Mouse (Mus musculus): ENCODE results near the gene Bco1. TPM values are rescaled to one million over a fixed set of nuclear protein-coding genes. Genes with fewer than 3 reads are reported as not detected.

Gene Bco1
- polyA plus RNA-seq, 1 experiment, result not detected

DNA sequence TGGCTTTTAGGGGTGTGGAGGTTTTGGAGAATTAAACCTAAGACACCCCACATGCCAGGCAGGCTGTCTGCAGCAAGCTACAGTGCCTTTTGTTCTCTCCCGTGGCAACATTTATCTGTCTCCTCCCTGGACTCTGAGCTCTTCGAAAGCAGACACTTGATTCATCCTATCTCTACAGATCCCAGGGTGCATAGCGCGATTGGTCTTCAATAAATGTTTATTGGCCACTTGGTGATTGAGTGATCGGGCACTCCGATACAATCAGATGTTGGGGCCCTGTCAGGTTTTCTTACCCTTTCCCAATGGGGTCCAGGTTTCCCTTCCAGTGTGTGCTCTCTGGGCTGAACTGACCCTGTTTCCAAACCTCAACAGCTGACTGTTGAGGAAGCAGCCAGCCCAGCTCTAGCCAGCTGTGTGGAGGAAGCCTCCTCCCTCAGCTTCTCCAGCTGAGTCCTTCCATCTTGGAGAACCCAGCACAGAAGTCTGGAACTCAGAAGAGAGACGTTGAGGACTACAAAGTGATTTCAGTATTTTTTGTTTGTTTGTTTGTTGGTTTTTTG, 17.2 kb upstream of the Bco1 start:
- H3K27ac ChIP-seq (replicated peaks; ENCODE audit: low read depth, low read length), result no peak overlapping the region
- H3K4me1 ChIP-seq (ENCODE audit: control insufficient read depth, insufficient read depth, insufficient read length, low read length), result no peaks in the 10 kb centered on the region
- no peak overlapping the region for H3K4me3 ChIP-seq (ENCODE audit: insufficient read depth, low read depth, low read length)

DNA sequence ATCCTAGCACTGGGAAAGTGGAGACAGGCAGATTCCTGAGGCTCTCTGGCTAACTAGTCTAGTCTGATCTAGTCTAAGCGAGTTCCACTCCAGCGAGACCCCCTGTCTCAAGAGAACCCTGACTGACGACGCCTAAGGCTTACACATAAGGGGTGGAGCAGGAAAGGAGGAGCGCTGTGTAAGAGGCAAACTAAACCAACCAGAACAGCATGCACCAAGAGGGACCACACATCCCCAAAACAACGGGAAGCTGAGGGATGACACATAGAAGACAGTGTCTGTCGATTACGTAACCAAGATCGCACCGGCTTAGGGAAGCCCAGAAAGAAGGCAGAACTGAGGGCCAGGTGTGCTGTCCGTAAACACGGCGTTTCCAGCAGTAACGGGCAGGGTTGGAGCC, 16.0 kb upstream of the Bco1 start:
- no peaks in the 10 kb centered on the region for H3K4me1 ChIP-seq (ENCODE audit: control insufficient read depth, insufficient read depth, insufficient read length, low read length)
- no peak overlapping the region for H3K4me3 ChIP-seq (ENCODE audit: insufficient read depth, low read depth, low read length)
- no peak overlapping the region for H3K27ac ChIP-seq (replicated peaks; ENCODE audit: low read depth, low read length)

DNA sequence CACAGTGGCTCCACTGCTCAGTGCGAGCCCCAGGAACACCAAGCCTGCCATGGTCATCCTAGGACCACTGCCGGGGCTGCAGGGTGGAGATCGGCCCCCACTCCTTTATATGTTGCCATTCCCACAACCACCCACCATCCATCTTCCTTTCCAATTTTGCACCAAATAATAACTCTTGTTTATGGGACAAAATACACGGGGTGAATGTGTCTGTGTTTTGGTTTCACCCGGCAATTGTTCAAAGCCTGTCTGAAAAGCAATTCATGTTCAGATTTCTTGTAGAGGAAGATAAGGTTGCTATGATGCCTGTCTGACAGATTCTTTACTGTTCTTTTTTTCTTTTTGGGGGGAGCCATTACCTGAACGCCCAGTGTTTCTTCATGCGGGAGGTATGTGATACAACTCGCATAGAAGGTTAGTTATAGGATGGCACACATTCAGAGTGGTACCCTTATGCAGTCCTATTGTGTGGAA, 13.2 kb upstream of the Bco1 start, which contains the start of gene Pkd1l2:
Pkd1l2 (minus strand) TSS at position 51 of the 474 bp plus-strand sequence.
- no peak within 1 kb of the TSS for H3K27ac ChIP-seq (replicated peaks; ENCODE audit: low read depth, low read length)
- H3K4me1 ChIP-seq (ENCODE audit: control insufficient read depth, insufficient read depth, insufficient read length, low read length), result no peaks in the 10 kb centered on the region
- H3K4me3 ChIP-seq (ENCODE audit: insufficient read depth, low read depth, low read length), result no peak within 1 kb of the TSS

DNA sequence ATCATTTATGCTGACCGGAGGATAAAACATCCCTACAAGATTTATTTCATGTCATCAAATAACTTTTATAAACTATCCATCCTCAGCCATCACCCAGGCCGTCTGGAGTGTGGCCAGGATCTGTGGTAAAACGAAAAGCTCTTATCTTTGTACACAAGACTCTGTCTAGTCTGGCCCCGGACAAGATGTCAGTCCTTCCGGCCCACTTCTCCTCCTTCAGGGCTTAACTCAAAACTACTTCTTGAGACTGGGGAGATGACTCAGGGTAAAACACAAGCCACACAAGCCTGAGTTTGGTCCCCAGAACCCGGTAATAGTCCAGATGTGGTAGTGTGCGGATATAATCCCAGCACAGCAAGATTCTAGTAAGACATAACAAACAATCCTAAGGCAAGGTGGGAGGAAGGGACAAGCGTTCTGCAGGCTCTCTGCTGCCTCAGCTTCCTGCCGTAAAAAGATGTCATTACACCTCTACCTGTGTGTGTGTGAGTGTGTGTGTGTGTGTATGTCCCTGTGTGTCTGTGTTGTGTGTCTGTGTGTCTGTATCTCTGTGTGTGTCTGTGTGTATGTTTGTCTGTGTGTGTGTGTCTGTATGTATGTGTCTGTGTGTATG, 12.6 kb upstream of the Bco1 start:
- H3K4me3 ChIP-seq (ENCODE audit: insufficient read depth, low read depth, low read length), result no peak overlapping the region
- no peaks in the 10 kb centered on the region for H3K4me1 ChIP-seq (ENCODE audit: control insufficient read depth, insufficient read depth, insufficient read length, low read length)
- H3K27ac ChIP-seq (replicated peaks; ENCODE audit: low read depth, low read length), result no peak overlapping the region

DNA sequence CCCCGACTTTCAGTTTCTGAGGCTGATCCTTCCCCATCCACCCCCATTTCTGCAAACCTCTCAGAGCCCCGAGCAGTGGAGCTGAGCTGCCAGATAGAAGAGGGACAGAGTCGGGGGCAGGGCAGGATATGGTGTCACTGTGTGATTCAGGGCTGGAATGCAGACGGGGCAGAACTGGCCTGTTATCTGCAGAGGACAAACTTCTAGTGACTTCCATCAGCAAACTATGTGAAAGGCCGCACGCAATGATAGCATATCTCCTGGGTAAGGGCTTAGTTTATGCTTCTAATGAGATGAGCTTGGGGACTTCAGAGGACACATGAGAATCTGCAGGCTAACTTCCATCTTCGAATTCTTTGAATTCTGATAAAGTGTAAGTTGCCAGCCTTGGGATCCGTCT, 10.1 kb upstream of the Bco1 start:
- H3K4me1 ChIP-seq (ENCODE audit: control insufficient read depth, insufficient read depth, insufficient read length, low read length), result no peaks in the 10 kb centered on the region
- no peak overlapping the region for H3K4me3 ChIP-seq (ENCODE audit: insufficient read depth, low read depth, low read length)
- no peak overlapping the region for H3K27ac ChIP-seq (replicated peaks; ENCODE audit: low read depth, low read length)

DNA sequence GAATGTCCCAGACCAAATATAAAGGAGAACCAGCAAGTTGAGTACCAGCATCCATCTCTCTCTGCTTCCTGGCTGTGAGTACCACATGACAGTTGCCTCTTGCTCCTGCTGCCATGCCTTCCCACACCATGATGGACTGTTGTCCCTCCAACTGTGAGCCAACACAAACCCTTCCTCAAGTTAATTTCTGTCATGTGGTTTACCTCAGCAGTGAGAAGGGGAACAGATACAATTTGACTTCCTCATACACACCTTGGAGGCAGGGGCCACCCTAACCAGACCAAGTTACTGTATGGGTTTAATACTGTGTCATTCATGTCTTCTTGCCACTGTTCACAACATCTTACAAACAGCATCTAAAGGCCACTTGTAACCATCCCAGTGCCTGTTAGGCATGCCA, 8.6 kb upstream of the Bco1 start:
- H3K4me3 ChIP-seq (ENCODE audit: insufficient read depth, low read depth, low read length), result no peak overlapping the region

DNA sequence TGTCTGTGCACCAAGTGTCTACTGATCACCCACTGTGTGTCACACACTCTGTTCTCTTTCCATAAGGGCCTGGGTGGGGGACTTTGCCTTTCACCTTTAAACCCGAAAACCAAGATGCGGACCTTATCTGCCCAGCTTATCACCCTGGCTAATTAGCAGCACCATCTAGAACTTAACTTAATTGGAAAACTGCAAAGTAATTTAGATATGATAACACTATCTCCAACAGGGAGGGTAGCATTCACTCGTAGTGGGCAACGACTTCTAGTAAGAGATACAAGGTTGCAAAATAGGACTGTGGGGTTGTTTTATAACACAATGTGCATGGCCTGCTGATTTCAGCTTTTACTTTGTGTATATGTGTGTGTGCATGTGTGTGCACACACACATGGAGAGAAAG, 5.9 kb upstream of the Bco1 start:
- Histone ChIP-seq H3K4me1 (ENCODE audit: control insufficient read depth, insufficient read depth, insufficient read length, low read length) (no peaks in the 10 kb centered on the region), H3K4me3 (ENCODE audit: insufficient read depth, low read depth, low read length) (no peak overlapping the region), H3K27ac (replicated peaks; ENCODE audit: low read depth, low read length) (no peak overlapping the region)

More for the DNA sequence above, 8.6 kb upstream of the Bco1 start:
- no peak overlapping the region for H3K27ac ChIP-seq (replicated peaks; ENCODE audit: low read depth, low read length)
- no peaks in the 10 kb centered on the region for H3K4me1 ChIP-seq (ENCODE audit: control insufficient read depth, insufficient read depth, insufficient read length, low read length)

DNA sequence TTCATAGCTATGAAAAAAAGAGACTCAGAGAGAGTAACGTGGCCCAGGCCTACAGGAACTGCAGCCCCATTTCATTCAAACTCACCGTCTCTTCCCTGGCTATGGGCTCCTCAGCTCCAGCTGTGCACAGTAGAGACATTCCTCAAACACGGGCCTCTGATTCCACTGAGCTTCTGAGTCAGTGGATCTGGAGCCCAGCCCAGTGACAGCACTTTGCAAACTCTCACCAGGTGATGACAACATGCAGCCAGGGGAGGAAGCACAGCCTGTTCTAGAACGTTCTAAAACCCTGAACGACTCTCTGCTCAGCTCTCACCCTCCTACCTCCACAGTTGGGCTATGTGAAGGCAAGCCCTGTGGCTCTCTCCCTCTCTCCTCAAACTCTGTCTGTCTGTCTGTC, 1.6 kb upstream of the Bco1 start:
- no peak overlapping the region for H3K27ac ChIP-seq (replicated peaks; ENCODE audit: low read depth, low read length)
- no peaks in the 10 kb centered on the region for H3K4me1 ChIP-seq (ENCODE audit: control insufficient read depth, insufficient read depth, insufficient read length, low read length)
- no peak overlapping the region for H3K4me3 ChIP-seq (ENCODE audit: insufficient read depth, low read depth, low read length)

DNA sequence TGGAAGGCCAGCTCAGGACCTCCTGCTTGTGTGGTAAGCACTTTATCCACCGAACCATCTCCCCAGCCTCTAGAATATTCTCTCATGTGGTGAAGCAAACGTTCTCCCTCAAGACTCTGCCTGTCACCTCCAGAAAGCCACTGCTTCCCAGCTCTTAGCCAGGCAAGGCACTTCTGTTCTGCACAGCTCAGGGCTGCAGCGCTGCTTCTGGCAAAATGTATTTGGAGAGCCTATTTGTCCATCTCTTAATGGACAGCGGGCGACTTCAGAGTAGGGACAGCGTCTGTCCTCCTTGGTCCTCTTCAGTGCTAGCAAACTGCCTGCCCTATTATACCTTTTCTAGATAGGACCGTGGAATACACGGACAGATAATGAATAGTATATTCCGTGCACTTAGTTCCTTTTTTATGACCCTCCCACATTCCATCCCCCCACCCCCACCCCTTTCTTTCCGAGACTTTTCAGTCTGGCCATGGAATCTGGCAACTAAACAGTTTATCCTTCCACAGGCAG, 1.5 kb downstream of the Bco1 start:
- Histone ChIP-seq H3K27ac (replicated peaks; ENCODE audit: low read depth, low read length) (no peak overlapping the region), H3K4me1 (ENCODE audit: control insufficient read depth, insufficient read depth, insufficient read length, low read length) (no peaks in the 10 kb centered on the region), H3K4me3 (ENCODE audit: insufficient read depth, low read depth, low read length) (no peak overlapping the region)

DNA sequence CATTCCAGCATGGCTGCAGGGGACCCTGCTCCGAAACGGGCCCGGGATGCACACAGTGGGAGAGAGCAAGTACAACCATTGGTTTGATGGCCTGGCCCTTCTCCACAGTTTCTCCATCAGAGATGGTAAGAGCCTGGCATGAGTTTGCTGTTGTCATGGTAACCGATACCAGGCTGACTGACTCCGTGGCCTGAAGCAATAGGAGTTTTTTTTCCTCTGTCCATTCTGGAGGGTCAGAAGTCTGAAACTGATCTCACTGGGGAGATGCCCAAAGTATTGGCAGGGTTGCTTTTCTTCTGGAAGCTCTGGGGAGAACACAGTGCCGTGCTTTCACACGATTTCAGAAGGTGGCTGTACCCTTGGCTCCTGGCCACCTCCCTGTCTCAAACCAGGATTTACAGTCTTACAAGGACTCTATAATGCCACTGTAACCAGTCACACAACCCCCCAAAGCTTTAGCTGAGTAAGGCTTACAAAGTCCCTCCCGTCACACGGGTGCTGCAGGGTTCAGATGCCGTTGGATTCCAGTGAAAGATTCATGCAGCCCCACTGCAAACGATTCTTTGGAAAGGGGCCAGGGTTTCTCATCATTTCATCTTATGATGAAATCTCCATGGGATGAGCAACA, 2.0 kb downstream of the Bco1 start:
- no peak overlapping the region for H3K4me3 ChIP-seq (ENCODE audit: insufficient read depth, low read depth, low read length)
- no peak overlapping the region for H3K27ac ChIP-seq (replicated peaks; ENCODE audit: low read depth, low read length)
- no peaks in the 10 kb centered on the region for H3K4me1 ChIP-seq (ENCODE audit: control insufficient read depth, insufficient read depth, insufficient read length, low read length)

DNA sequence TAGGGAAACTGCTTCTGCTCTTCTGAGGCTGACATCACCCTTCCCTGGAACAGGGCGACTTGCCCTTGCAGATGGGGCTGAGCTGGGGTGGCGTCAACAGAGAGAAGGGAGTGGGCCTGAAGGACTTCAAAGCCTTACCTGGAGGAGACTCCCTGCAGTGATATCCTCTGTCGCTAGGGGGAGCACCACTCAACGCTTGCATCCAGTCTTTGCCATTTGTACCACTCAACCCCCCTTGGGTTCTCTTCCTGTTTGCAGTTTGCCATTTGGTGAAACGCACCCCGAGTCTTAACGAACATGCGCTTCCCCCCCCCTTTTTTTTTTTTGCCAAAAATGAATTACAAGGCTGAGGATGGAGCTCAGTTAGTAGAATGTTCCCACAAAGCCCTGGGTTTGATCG, 11.9 kb downstream of the Bco1 start:
- Histone ChIP-seq H3K27ac (replicated peaks; ENCODE audit: low read depth, low read length) (no peak overlapping the region), H3K4me3 (ENCODE audit: insufficient read depth, low read depth, low read length) (no peak overlapping the region), H3K4me1 (ENCODE audit: control insufficient read depth, insufficient read depth, insufficient read length, low read length) (no peaks in the 10 kb centered on the region)

DNA sequence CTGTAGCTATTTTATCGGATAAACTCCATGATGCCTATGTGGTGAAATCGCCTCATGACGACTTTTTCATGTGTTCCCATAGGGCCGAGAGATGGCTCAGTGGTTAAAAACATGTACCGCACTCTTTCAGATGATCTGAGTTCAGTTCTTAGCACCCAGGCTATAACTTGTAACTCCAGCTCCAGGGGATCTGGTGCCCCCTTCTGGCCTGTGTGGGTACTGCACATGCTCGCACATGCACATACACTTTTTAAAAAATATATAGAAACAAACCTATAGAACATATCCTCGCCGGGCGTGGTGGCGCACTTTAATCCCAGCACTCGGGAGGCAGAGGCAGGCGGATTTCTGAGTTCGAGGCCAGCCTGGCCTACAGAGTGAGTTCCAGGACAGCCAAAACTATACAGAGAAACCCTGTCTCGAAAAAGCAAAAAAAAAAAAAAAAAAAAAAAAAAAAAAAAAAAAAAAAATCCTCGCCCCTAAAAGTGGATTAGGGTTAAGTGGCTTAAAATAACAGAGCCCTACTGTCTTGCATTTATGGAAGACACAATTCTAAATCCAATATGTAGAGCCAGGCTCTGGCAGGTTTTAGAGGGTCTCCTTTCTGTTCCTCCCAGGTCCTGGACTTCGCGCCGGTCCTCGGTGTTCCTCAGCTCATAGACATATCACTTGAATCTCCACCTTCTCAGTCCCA, 13.5 kb downstream of the Bco1 start:
- H3K4me3 ChIP-seq (ENCODE audit: insufficient read depth, low read depth, low read length), result no peak overlapping the region
- no peaks in the 10 kb centered on the region for H3K4me1 ChIP-seq (ENCODE audit: control insufficient read depth, insufficient read depth, insufficient read length, low read length)
- H3K27ac ChIP-seq (replicated peaks; ENCODE audit: low read depth, low read length), result no peak overlapping the region

DNA sequence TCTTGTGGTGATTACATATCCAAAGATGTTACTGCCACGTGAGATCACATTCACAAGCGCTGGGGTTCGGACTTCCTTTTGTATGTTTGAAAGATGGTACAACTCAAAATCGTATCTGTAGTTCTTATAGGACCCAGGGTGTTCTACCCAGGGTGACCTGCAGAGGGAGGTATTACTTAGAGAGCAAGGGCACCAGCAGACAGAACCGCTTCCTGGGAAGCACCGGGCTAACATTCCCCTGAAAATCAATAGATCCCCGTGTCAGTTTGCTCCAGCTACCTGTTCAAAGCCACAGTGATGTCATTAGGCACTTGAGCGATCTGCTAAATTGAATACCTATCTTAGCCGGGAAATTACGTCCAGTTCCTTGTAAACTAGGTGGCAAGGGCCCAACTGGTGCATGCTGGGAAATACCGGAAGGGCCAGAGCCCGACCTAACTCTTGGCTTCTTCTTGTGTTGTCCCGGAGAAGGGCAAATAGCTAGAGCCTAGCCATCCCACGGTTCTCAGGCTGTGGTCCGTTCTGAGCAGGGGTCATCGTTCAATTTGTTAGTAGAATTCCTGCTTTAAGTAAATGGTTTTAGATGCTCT, 14.2 kb downstream of the Bco1 start:
- Histone ChIP-seq H3K4me3 (ENCODE audit: insufficient read depth, low read depth, low read length) (peak overlapping the region; percentile 41), H3K4me1 (ENCODE audit: control insufficient read depth, insufficient read depth, insufficient read length, low read length) (no peaks in the 10 kb centered on the region), H3K27ac (replicated peaks; ENCODE audit: low read depth, low read length) (no peak overlapping the region)

DNA sequence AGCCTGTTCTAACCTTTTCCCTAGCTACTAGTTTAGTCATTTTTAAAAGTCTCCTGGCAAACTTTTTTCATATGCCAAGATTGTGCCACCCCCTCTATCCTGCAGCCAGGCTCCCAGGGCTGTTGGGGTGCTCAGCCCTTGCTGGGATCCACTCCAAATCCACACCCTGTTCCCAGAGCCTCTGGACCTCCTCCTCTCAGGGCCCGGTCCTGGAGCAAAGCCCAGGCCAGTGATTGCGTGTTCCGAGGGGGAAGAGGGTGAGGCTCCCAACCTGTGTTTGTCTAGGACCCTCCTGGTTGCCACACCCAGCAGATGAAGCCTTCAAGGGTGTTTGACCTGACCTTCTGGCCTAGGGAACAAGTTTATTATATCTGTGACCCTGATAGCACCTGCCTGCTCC, 16.0 kb downstream of the Bco1 start:
- no peak overlapping the region for H3K4me3 ChIP-seq (ENCODE audit: insufficient read depth, low read depth, low read length)
- no peaks in the 10 kb centered on the region for H3K4me1 ChIP-seq (ENCODE audit: control insufficient read depth, insufficient read depth, insufficient read length, low read length)
- no peak overlapping the region for H3K27ac ChIP-seq (replicated peaks; ENCODE audit: low read depth, low read length)

DNA sequence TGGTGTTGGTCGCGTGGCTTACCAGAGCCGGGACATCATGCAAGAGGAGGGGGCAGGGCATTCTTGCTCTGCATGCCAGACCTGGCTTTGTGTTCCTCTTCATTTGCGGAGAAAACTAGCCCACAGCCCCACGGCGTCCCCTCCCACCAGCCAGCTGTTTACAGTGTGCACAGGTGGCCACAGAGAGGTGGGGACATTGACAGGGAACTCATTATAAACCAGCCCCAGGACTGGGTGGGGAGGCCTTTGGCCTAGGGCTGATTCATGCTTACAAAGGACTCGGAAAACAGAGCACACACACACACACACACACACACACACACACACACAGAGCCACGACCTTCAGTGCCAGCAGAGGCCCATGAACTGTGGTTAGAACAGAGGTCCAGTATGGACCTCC, 16.6 kb downstream of the Bco1 start:
- H3K4me3 ChIP-seq (ENCODE audit: insufficient read depth, low read depth, low read length), result no peak overlapping the region
- no peak overlapping the region for H3K27ac ChIP-seq (replicated peaks; ENCODE audit: low read depth, low read length)
- no peaks in the 10 kb centered on the region for H3K4me1 ChIP-seq (ENCODE audit: control insufficient read depth, insufficient read depth, insufficient read length, low read length)
